Mouse (Mus musculus) forebrain, postnatal 0 days (tissue): ENCODE results near the gene Cyp24a1. TPM values are rescaled to one million over a fixed set of nuclear protein-coding genes. Genes with fewer than 3 reads are reported as not detected.

Experiments
- ATAC-seq: fragments of 200-750 bp; cut with Nextera tagmentation; 2 replicates; pipeline ENCODE4 v1.8.0; 2017; ENCODE audit warnings: mild to moderate bottlenecking, moderate library complexity
- DNase-seq: peaks from one replicate; pipeline ENCODE4 v3.0.0-alpha.2; 2015
- H3K27ac ChIP-seq: fragments of 300-500 bp; sonication (generic); 2 replicates; pipeline ENCODE4 v1.5.1; 2014; ENCODE audit warnings: low read depth, mild to moderate bottlenecking, antibody characterized with exemption, low read length, moderate library complexity, mixed read lengths
- H3K27me3 ChIP-seq: fragments of 300-500 bp; sonication (generic); 2 replicates; pipeline ENCODE4 v1.6.1; 2014; ENCODE audit warnings: mild to moderate bottlenecking, low read length, mixed read lengths; ENCODE audit not compliant: insufficient read depth
- H3K36me3 ChIP-seq: fragments of 300-500 bp; sonication (generic); 2 replicates; pipeline ENCODE4 v1.6.1; 2014; ENCODE audit warnings: mild to moderate bottlenecking, moderate library complexity; ENCODE audit not compliant: insufficient read depth
- H3K4me1 ChIP-seq: fragments of 300-500 bp; sonication (generic); 2 replicates; pipeline ENCODE4 v1.6.1; 2014; ENCODE audit warnings: antibody characterized with exemption; ENCODE audit not compliant: insufficient read depth
- H3K4me2 ChIP-seq: fragments of 300-500 bp; sonication (generic); 2 replicates; pipeline ENCODE4 v1.6.1; 2014; ENCODE audit warnings: low read depth, mild to moderate bottlenecking, moderate library complexity
- H3K4me3 ChIP-seq: fragments of 300-500 bp; sonication (generic); 2 replicates; pipeline ENCODE4 v1.5.1; 2014; ENCODE audit warnings: low read depth, low read length, mixed read lengths
- H3K9ac ChIP-seq: fragments of 300-500 bp; sonication (generic); 2 replicates; pipeline ENCODE4 v1.6.1; 2014; ENCODE audit warnings: mild to moderate bottlenecking
- H3K9me3 ChIP-seq: fragments of 300-500 bp; sonication (generic); 2 replicates; pipeline ENCODE4 v1.6.1; 2016; ENCODE audit warnings: low read length
- CTCF ChIP-seq: sonication (generic); IDR thresholded peaks from 2 replicates; pipeline ENCODE4 v1.5.1; 2016; ENCODE audit warnings: antibody characterized with exemption, control low read depth, low read depth
- WGBS: fragments of 180-500 bp; shearing (Covaris S2); extraction: QIAGEN DNeasy Blood & Tissue Kit; methylation state at CpG from one replicate; pipeline ENCODE4 v1.1.7; 2014; 5-methylcytosine and 5-hydroxymethylcytosine counted together
- polyA plus RNA-seq: library from polyadenylated mRNA; unstranded; fragments of >200 nt; fragmentation: Nextera tagmentation; extraction: Ambion mirVana; gene quantifications from 2 replicates; pipeline ENCODE4 v1.2.1, GENCODE M21; 2015
- total RNA-seq: library from RNA; depleted of rRNA; stranded (reverse); fragments of >200 nt; gene quantifications from 2 replicates; pipeline ENCODE4 v1.2.3, GENCODE M21; 2014

Cyp24a1 gene
- total and polyA plus RNA-seq, 2 experiments from 2014 or later = not detected

- DNase-seq = no peak
- no peaks in the 10 kb centered on the region for H3K4me1 ChIP-seq
- H3K27ac ChIP-seq = no peak overlapping the region
- no peak for ATAC-seq
- WGBS = 83% methylated on average over 8 of the region's 8 CpGs
- no peaks in the 10 kb centered on the region for H3K36me3 ChIP-seq
- TF ChIP-seq CTCF = no peak
- H3K27me3 ChIP-seq = no peaks in the 10 kb centered on the region
- H3K9me3 ChIP-seq = no peaks in the 10 kb centered on the region
- H3K4me3 ChIP-seq = no peak overlapping the region
- no peak overlapping the region for H3K4me2 ChIP-seq
- H3K9ac ChIP-seq = no peak overlapping the region
These were observed 20.3 kb downstream of the Cyp24a1 start for GRCm38 (mm10) chr2:170476643-170477042.

- H3K27ac ChIP-seq = no peak overlapping the region
- H3K27me3 ChIP-seq = no peaks in the 10 kb centered on the region
- no peaks in the 10 kb centered on the region for H3K9me3 ChIP-seq
- no peak for DNase-seq
- no peak for ATAC-seq
- H3K4me1 ChIP-seq = no peaks in the 10 kb centered on the region
- TF ChIP-seq CTCF = peak; percentile 26; the same call in 1 of the 2 replicates
- WGBS = 87% methylated on average over 11 of the region's 11 CpGs
- H3K36me3 ChIP-seq = no peaks in the 10 kb centered on the region
- H3K4me2 ChIP-seq = no peak overlapping the region
- H3K4me3 ChIP-seq = no peak overlapping the region
- H3K9ac ChIP-seq = no peak overlapping the region
These were observed 20.7 kb downstream of the Cyp24a1 start for GRCm38 (mm10) chr2:170476215-170476614.

- no peak overlapping the region for H3K4me3 ChIP-seq
- H3K36me3 ChIP-seq = no peaks in the 10 kb centered on the region
- no peak for ATAC-seq
- no peak overlapping the region for H3K4me2 ChIP-seq
- no peaks in the 10 kb centered on the region for H3K9me3 ChIP-seq
- H3K27ac ChIP-seq = no peak overlapping the region
- WGBS = 58% methylated on average over 3 of the region's 3 CpGs
- TF ChIP-seq CTCF = no peak
- no peaks in the 10 kb centered on the region for H3K27me3 ChIP-seq
- H3K9ac ChIP-seq = no peak overlapping the region
- DNase-seq = no peak
- no peaks in the 10 kb centered on the region for H3K4me1 ChIP-seq
These were observed 21.8 kb downstream of the Cyp24a1 start for GRCm38 (mm10) chr2:170475164-170475563.

- H3K4me3 ChIP-seq = no peak overlapping the region
- H3K9ac ChIP-seq = no peak overlapping the region
- no peaks in the 10 kb centered on the region for H3K27me3 ChIP-seq
- H3K27ac ChIP-seq = no peak overlapping the region
- no peak for DNase-seq
- H3K4me2 ChIP-seq = no peak overlapping the region
- H3K36me3 ChIP-seq = no peaks in the 10 kb centered on the region
- no peak for ATAC-seq
- 88% methylated on average over 5 of the region's 5 CpGs for WGBS
- no peaks in the 10 kb centered on the region for H3K9me3 ChIP-seq
- no peak for TF ChIP-seq CTCF
- no peaks in the 10 kb centered on the region; the same call in 1 of the 2 replicates for H3K4me1 ChIP-seq
These were observed 22.8 kb downstream of the Cyp24a1 start for GRCm38 (mm10) chr2:170474125-170474524.

- no peak for TF ChIP-seq CTCF
- no peak for ATAC-seq
- DNase-seq = no peak
- no peak overlapping the region for H3K4me3 ChIP-seq
- H3K9me3 ChIP-seq = no peaks in the 10 kb centered on the region
- H3K4me1 ChIP-seq = no peaks in the 10 kb centered on the region; the same call in 1 of the 2 replicates
- no peak overlapping the region for H3K4me2 ChIP-seq
- H3K9ac ChIP-seq = no peak overlapping the region
- H3K36me3 ChIP-seq = no peaks in the 10 kb centered on the region
- H3K27ac ChIP-seq = no peak overlapping the region
- 70% methylated on average over 5 of the region's 5 CpGs for WGBS
- H3K27me3 ChIP-seq = no peaks in the 10 kb centered on the region
These were observed 26.4 kb downstream of the Cyp24a1 start for GRCm38 (mm10) chr2:170470591-170470990.

- peak; percentile 66 for ATAC-seq
- Histone ChIP-seq H3K27ac (no peak overlapping the region), H3K9me3 (no peaks in the 10 kb centered on the region), H3K4me2 (peak overlapping the region; percentile 15; the same call in 1 of the 2 replicates), H3K4me1 (no peaks in the 10 kb centered on the region; the same call in 1 of the 2 replicates), H3K4me3 (no peak overlapping the region), H3K27me3 (no peaks in the 10 kb centered on the region), H3K9ac (no peak overlapping the region), H3K36me3 (no peaks in the 10 kb centered on the region)
- peak; percentile 51 for DNase-seq
- WGBS = 8% methylated on average over 10 of the region's 10 CpGs
- no peak for TF ChIP-seq CTCF
These were observed 27.2 kb downstream of the Cyp24a1 start for GRCm38 (mm10) chr2:170469616-170470308.

GRCm38 (mm10) chr2:170468009-170468408 is 28.9 kb downstream of the Cyp24a1 start:
- no peak overlapping the region for H3K27ac ChIP-seq
- no peak for ATAC-seq
- H3K9ac ChIP-seq = no peak overlapping the region
- no peak for DNase-seq
- no peaks in the 10 kb centered on the region for H3K36me3 ChIP-seq
- TF ChIP-seq CTCF = peak; percentile 43
- H3K27me3 ChIP-seq = no peaks in the 10 kb centered on the region
- no peak overlapping the region for H3K4me2 ChIP-seq
- no peaks in the 10 kb centered on the region; the same call in 1 of the 2 replicates for H3K4me1 ChIP-seq
- no peaks in the 10 kb centered on the region for H3K9me3 ChIP-seq
- no peak overlapping the region for H3K4me3 ChIP-seq
